Mouse (Mus musculus): ENCODE measurements around the gene Plscr2.

GRCm38 (mm10) chr9:92270927-92271326 is 4.5 kb upstream of the Plscr2 start:
- TF ChIP-seq CTCF (IDR thresholded peaks at IDR 0.05; ENCODE audit: control insufficient read depth, insufficient read depth, insufficient read length) (no peak), MAX (IDR thresholded peaks at IDR 0.05) (no peak), USF1 (IDR thresholded peaks at IDR 0.05; ENCODE audit: low read depth) (no peak), MYOD1 (IDR thresholded peaks at IDR 0.05; ENCODE audit: control insufficient read depth, insufficient read length, low read depth) (no peak), MYOG (IDR thresholded peaks at IDR 0.05; ENCODE audit: control insufficient read depth, extremely low read depth, insufficient read length) (no peak)
